Mouse (Mus musculus) heart, adult 18-20 months (tissue): ENCODE measurements around the gene Susd2. TPM values are rescaled to one million over a fixed set of nuclear protein-coding genes. Genes with fewer than 3 reads are reported as not detected.

ENCODE experiments used
- DNase-seq, 2 experiments: peaks; one replicate each; pipeline ENCODE4 v3.0.0; 2021 to 2022; ENCODE audit warnings: mixed read lengths in 1 of 2
- total RNA-seq, 2 experiments: library from RNA; stranded (reverse); gene quantifications; 2 replicates each; pipeline ENCODE4 v1.2.3; 2021

Gene Susd2
- total RNA-seq, 2 experiments from 2014 or later, result 1.5 to 1.8 TPM

DNA sequence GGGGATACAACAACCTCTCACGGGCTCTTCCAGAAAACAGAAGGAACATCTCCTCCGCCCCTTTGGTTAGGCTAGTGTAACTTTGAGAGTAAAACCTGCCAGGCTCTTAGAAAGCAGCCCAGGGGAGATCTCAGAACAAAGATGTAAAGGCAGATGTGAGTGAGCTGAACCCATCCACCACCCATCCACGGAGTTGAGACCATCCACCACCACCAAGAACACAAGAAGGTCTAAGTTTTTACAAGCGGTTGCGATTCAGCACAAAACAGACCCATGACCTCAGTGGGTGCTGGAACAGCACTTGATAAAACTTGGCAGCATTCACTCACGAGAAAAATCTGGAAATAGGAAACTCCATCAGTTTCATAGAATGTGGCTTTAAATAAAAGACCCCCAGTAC lies 17.9 kb downstream of the Susd2 start:
- DNase-seq, result no peak

DNA sequence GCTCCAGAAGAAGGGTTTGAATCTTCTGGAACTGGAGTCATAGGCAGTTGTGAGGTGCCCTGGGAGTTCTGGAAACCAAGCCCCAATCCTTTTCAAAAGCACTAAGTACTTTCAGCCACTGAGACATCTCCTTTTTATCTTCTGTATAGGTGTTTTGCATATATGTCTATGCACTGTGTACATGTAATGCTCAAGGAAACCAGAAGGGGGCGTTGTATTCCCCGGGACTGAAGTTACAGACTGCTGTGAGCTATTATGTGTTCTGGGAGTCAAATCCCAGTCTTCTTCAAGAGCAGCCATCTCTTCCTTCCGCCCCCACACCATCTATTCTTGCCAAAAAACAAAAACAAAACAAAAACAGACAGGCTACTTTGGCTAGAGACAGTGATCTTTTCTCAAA lies 23.0 kb downstream of the Susd2 start:
- DNase-seq, result no peak

DNA sequence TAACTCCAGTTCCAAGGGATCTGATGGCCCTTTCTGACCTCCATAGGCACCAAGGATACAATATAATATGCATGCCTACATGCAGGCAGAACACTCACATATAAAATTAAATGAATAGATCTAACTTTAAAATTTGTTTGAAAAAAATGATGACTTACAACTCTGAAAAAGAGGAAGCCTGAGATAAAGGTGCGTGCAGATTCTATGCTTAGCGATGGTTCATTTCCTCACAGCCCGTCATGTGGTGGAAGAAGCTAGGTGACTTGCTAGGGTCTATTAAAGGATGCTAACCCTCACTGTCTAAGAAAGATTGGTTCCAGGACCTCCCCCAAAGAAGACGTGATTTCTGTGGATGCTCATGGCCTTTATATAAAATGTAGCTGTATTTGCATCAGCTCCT lies 27.8 kb downstream of the Susd2 start:
- DNase-seq, result no peak

DNA sequence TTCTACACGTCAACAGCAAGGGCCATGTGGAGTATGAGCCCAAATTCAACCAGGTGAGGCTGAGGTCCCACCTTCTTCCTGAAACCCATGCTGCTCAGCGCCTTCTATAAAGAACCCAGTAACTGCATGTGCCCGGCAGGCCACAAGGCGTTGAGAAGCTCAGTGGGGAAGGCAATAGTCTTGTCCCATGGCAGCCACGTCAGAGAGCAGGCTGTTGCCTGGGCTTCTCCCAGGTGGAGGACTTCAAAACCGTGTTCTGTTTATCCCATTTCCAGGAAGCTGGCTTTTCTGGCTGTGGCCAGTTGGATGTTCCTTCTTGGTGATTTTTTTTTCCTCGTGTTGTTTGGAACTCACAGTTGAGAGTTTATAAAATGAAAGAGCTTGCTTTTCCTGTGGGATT lies 33.3 kb downstream of the Susd2 start:
- no peak for DNase-seq

DNA sequence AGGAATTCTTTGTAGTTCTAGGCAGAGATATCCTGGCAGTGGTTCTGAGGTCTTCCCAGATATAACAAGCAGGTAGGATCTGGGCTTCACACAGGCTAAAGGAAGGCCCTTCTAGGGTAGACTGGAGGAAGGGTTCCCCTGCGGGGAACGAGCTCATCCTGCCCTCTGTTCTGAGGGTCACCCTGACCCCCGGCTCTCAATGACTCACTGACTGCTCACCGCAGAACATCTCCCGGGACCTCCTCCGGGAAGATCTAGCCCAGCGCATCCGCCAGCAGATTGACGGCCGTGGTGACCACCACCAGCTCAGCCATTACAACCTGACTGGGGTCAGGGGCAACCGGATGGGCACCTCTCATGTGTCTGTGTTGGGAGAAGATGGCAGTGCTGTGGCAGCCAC lies 34.8 kb downstream of the Susd2 start:
- no peak for DNase-seq

DNA sequence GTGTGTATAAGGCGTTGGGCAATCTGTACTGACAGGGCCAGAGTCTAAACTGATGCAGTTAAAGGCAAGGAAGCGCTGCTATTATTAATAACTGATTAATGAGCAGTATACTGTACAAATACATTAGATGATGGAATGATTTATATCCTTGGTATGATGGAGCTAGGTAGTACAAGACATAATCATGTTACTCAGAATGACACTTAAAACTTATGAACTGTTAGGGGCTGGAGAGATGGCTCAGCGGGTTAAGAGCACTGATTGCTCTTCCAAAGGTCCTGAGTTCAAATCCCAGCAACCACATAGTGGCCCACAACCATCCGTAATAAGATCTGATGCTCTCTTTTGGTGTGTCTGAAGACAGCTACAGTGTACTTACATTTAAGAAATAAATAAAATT lies 36.6 kb downstream of the Susd2 start:
- no peak for DNase-seq

DNA sequence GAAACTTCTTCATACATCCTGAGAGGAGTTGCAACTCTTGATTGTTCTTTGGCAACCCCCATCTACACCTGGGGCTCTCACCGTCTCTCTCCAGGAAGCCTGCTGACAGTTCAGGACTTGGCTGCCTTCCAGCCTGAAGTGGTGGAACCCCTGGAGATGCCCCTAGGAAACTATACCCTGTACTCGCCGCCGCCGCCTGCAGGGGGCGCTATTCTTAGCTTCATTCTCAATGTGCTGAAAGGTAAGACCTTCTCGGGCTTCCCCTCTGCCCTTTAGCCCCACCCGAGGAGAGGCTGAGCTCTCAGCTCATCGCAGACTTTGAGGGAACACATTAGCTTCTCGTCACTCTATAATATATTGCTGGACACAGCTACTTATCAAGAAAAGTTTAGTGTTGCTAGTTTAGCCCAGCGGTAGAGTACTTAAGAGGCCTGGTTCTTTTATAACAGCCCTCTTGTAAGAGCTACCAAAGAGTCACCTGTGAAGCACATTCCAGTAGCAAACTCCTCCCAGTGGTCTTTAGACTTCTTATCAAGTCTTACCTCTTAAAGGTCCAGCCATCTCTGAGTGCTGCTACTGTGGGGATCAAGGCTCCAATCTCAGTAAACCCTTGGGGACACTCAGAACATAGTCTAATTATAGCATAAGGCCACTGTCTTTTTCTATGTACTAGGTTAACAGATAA lies 38.5 kb downstream of the Susd2 start:
- no peak for DNase-seq

DNA sequence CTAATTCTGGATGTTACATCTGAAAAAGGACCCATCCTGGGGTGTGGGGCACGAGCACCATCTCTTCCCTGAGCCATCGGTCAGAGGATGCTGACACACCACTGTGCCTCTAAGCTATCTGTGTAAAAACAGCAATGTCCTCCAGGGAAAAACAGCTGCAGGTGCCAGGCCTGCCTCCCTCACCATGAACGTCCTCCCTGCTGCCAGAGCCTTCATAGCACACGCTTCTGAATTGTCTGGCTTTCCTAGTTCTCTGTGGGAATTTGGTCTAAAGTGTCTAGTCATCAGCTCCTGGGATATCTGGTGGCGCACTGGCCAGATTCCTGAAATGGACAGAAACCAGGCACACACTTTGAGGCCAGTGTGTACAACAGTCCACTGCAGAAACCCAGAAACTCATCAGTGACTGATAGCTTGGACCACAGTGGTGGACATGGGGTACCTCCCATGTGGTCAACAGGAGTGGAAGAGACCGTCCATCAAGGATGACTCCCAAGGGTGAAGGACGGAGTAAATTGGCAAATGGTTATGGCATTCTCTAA lies 43.5 kb downstream of the Susd2 start:
- DNase-seq, result peak; percentile 23 to 38

DNA sequence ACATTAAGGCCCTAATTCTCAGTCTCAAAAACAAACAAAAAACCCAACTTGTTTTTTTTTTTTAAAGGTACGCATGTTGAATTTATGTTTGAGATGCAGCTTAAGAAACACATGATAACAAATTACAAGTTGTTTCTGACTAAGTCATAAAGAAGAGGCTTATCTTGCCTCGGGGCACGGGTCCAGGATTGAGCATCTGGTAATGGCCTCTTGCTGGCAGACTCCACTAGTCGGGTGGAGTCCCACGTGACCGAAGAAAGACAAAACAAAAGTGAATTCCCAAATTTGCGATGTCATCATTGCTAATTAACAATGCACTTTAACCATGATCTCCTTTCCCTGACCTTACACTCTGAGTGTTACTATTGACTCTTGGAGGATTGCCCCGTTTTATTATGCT lies 47.8 kb downstream of the Susd2 start:
- peak; percentile 87 to 90 for DNase-seq

DNA sequence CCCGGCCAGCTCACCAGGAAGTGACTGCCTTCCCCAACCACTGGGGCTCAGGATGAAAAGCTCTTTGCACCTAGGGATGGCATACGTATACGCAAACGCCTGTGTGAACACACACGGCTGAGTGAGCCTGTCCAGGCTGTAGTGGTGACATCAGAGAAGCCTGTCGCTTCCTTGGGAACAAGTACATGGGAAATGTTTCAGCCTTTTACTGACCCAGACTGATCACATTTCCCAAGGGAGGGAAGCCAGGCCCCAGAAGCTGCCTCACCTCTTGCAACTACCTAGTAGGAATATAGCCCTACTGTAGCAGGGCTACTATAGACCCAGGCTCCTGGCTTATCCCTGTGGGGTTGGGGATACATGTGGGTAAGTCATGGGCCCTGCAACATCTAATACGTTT lies 51.2 kb downstream of the Susd2 start:
- peak in 1 of 2 experiments; percentile 30 for DNase-seq

DNA sequence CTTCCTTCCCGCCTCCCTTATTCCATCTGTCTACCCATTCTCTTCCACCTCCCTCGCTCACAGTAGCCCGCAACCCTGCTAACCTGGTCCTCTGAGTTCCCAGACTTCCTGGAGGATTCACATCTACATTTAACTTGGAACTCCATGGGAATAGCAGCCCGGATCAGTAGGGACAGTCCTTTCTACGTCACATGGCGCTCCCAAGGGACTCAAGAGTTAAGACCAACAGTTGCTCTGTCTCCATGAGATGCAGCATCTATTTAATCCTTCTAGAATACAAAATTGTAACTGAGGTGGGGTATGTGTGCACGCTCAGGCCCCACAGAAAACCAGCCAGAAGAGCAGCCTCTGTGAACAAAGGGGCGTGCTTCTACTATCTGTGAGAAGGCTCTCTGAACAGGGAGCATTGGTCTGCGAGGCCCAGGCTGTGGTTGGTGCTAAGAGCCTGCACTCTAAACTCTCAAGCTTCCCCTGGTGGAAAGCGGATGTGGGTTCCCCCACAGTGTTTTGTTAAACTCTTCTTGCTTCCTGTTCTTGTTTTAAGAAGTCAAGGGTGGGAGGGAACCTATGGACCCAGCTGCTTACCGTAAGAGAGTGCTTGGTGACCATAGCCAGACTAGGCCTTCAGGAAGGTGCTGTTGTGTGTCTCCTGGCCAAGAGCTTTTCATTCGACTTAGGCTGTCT lies 52.5 kb downstream of the Susd2 start:
- peak; percentile 65 to 85 for DNase-seq

DNA sequence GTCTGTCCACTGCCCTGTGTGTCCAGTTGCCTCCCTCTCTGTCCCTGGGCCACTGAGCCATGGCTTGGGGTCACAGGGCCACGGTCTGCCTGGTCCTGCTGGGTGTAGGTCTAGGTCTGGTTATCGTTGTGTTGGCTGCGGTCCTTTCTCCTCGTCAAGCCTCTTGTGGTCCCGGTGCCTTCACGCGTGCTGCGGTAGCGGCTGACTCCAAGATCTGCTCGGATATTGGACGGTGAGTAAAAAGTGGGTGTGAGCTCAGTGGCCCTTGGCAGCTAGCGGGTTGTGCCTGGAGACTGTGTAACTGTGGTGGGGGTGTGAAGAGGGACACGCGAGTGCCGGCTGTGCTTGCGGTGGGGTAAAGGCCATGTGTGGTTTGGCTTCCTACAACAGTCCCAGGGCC lies 54.2 kb downstream of the Susd2 start:
- peak; percentile 63 to 67 for DNase-seq

DNA sequence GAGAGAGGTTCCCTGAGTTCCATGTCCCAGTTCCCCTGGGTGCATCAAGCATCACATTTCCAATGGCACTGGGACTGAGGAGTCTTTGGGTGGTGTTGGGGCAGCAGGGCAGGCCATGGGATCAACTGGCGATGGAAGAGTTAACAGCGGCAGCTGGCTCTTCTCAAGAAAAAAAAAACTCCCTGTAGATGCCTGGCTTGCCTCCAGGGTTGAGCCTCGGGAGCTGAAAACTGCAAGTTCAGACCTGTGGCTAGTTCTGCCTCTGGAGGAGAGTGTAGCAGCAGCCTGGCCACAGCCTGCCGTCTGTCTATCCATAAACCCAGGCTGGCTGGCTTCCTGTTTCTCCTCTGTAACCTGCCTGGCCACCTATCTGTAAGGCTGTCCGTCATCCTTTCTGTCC lies 54.7 kb downstream of the Susd2 start, which contains the start of gene Ggt5:
Gene Ggt5, plus strand, starts transcription at position 212 of the 400 bp plus-strand sequence.
- DNase-seq, result peak; percentile 79 to 81

DNA sequence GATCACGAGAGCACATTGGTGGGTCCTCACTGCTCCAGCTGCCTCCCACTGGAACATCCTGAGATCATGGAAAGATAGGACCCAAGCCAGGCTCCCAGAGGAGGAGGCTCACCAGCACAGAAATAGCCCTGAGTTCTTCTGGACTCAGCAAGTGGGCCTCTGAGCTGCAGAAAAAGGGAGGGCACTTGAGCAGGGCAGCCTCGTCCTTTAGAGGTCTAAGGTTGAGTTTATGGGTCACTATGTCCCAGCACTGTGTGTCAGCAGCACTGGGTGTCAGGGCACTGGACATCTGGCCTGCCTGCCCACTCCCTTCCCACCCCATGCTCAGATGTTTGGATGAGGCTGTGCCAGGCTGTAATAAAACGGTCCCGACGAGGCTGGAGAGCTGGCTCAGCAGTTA lies 55.5 kb downstream of the Susd2 start:
- DNase-seq, result peak; percentile 60 to 69

DNA sequence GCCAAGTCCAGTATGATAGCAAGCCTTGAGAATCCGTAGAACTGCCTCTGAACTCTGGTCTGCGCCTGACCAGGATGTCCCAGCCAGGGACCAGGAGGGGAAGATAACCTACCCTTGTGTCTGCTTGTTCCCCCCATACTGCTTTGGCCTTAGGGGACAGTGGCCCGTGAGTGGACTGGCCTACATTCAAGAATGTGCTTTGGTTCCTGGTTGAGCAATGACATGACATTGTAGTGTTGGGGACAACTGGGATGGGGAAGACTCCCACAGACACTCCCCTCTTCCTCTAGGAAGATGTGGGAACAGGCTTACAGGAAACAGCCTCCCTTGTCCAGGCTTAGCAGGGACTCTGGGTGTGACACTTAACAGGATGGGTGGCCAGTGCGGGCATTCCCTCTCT lies 56.0 kb downstream of the Susd2 start:
- DNase-seq, result peak; percentile 71 to 78

Other genes with a start within 250 kb of the Susd2 start
- under 1 TPM; 0.25 to 0.64 TPM for gene Upb1, start 242.9 kb downstream of the Susd2 start, total RNA-seq
- gene Snrpd3, start 126.5 kb downstream of the Susd2 start, total RNA-seq, result 10 to 100 TPM; 66.2 to 80.3 TPM
- gene Gucd1, start 126.0 kb downstream of the Susd2 start, total RNA-seq, result 10 to 100 TPM; 33.0 to 36.8 TPM
- 1 to 10 TPM in 1 of 2 experiments, under 1 TPM in 1; 0.67 to 1.1 TPM for gene Lrrc75b, start 83.7 kb downstream of the Susd2 start, total RNA-seq
- under 1 TPM in 1 of 2 experiments, not detected in 1; 0.54 TPM for gene Ggt1, start 82.4 kb downstream of the Susd2 start, total RNA-seq
- 1 to 10 TPM; 4.2 to 4.7 TPM for gene Ggt5, start 54.7 kb downstream of the Susd2 start, total RNA-seq
- gene Cabin1, start 120.3 kb upstream of the Susd2 start, total RNA-seq, result 10 to 100 TPM; 15.2 to 20.9 TPM
- gene Ddt, start 129.4 kb upstream of the Susd2 start, total RNA-seq, result 100 to 1,000 TPM in 1 of 2 experiments, 10 to 100 TPM in 1; 83.7 to 109 TPM
- not detected for gene Gm20441, start 136.9 kb upstream of the Susd2 start, total RNA-seq
- 1 to 10 TPM; 3.7 to 5.0 TPM for gene Gstt3, start 137.4 kb upstream of the Susd2 start, total RNA-seq
- 10 to 100 TPM; 16.1 to 22.4 TPM for gene Gstt1, start 154.6 kb upstream of the Susd2 start, total RNA-seq
- gene Gstt4, start 178.5 kb upstream of the Susd2 start, total RNA-seq, result not detected
- gene Gstt2, start 193.4 kb upstream of the Susd2 start, total RNA-seq, result 10 to 100 TPM in 1 of 2 experiments, 1 to 10 TPM in 1; 7.8 to 10.7 TPM
- 100 to 1,000 TPM; 215 to 232 TPM for gene Mif, start 216.2 kb upstream of the Susd2 start, total RNA-seq
- gene Derl3, start 249.4 kb upstream of the Susd2 start, total RNA-seq, result under 1 TPM; 0.57 to 0.74 TPM